Mouse (Mus musculus): ENCODE data around the gene Fstl1. TPM values are rescaled to one million over a fixed set of nuclear protein-coding genes. Genes with fewer than 3 reads are reported as not detected.

Gene Fstl1
- polyA plus RNA-seq, 1 experiment from 2014 or later: 126 TPM

GRCm38 (mm10) chr16:37763797-37764196, 12.9 kb upstream of the Fstl1 start:
- Histone ChIP-seq H3K4me1 (replicated peaks) (peaks cover 12% of the 10 kb centered on the region), H3K9ac (no peak overlapping the region), H3K36me3 (no peaks in the 10 kb centered on the region), H3K4me2 (no peak overlapping the region), H3K27me3 (no peaks in the 10 kb centered on the region), H3K27ac (0 out of 2 replicates have a peak overlapping the region, but pooled peaks have one; percentile 14), H3K9me3 (no peaks in the 10 kb centered on the region), H3K4me3 (no peak overlapping the region)
- peak; percentile 71; the same call in 1 of the 2 replicates for ATAC-seq (ENCODE audit: low FRiP score)
- WGBS: 27% methylated on average over 5 of the region's 5 CpGs

GRCm38 (mm10) chr16:37776166-37776859, 360 bp upstream of the Fstl1 start:
- H3K4me1 ChIP-seq (replicated peaks): peaks cover 34% of the 10 kb centered on the region
- no peaks in the 10 kb centered on the region for H3K36me3 ChIP-seq
- H3K27ac ChIP-seq: peak overlapping the region; percentile 71; the same call in 1 of the 2 replicates
- no peaks in the 10 kb centered on the region for H3K27me3 ChIP-seq
- H3K4me2 ChIP-seq: peak overlapping the region; percentile 85
- H3K9me3 ChIP-seq: no peaks in the 10 kb centered on the region
- 35% methylated on average over 14 of the region's 14 CpGs for WGBS
- 0 out of 2 replicates have a peak, but pooled peaks have one; percentile 18 for ATAC-seq (ENCODE audit: low FRiP score)
- H3K9ac ChIP-seq: peak overlapping the region; percentile 85
- peak overlapping the region; percentile 67 for H3K4me3 ChIP-seq

GRCm38 (mm10) chr16:37777796-37778475, 1.3 kb downstream of the Fstl1 start:
- H3K4me2 ChIP-seq: peak overlapping the region; percentile 85
- 13% methylated on average over 4 of the region's 4 CpGs for WGBS
- H3K9me3 ChIP-seq: no peaks in the 10 kb centered on the region
- H3K4me3 ChIP-seq: peak overlapping the region; percentile 67
- 0 out of 2 replicates have a peak overlapping the region, but pooled peaks have one; percentile 35 for H3K27ac ChIP-seq
- ATAC-seq (ENCODE audit: low FRiP score): no peak
- H3K4me1 ChIP-seq (replicated peaks): peaks cover 35% of the 10 kb centered on the region
- H3K27me3 ChIP-seq: no peaks in the 10 kb centered on the region
- peak overlapping the region; percentile 53; the same call in 1 of the 2 replicates for H3K9ac ChIP-seq
- H3K36me3 ChIP-seq: no peaks in the 10 kb centered on the region

GRCm38 (mm10) chr16:37778529-37778928, 1.9 kb downstream of the Fstl1 start:
- WGBS: 42% methylated on average over 5 of the region's 5 CpGs
- H3K27ac ChIP-seq: no peak overlapping the region
- H3K4me1 ChIP-seq (replicated peaks): peaks cover 35% of the 10 kb centered on the region
- peak overlapping the region; percentile 67 for H3K4me3 ChIP-seq
- H3K4me2 ChIP-seq: peak overlapping the region; percentile 85
- no peaks in the 10 kb centered on the region for H3K9me3 ChIP-seq
- H3K9ac ChIP-seq: no peak overlapping the region
- H3K36me3 ChIP-seq: no peaks in the 10 kb centered on the region
- ATAC-seq (ENCODE audit: low FRiP score): no peak
- no peaks in the 10 kb centered on the region for H3K27me3 ChIP-seq

GRCm38 (mm10) chr16:37779651-37780280, 3.1 kb downstream of the Fstl1 start:
- peak overlapping the region; percentile 67 for H3K27ac ChIP-seq
- peak overlapping the region; percentile 85 for H3K4me2 ChIP-seq
- no peak overlapping the region for H3K9ac ChIP-seq
- H3K4me3 ChIP-seq: no peak overlapping the region
- no peaks in the 10 kb centered on the region for H3K9me3 ChIP-seq
- peaks cover 37% of the 10 kb centered on the region for H3K4me1 ChIP-seq (replicated peaks)
- WGBS: 68% methylated on average over 7 of the region's 7 CpGs
- H3K27me3 ChIP-seq: no peaks in the 10 kb centered on the region
- ATAC-seq (ENCODE audit: low FRiP score): no peak
- H3K36me3 ChIP-seq: no peaks in the 10 kb centered on the region

GRCm38 (mm10) chr16:37780386-37780785, 3.7 kb downstream of the Fstl1 start:
- Histone ChIP-seq H3K4me2 (no peak overlapping the region), H3K9ac (no peak overlapping the region), H3K4me1 (replicated peaks) (peaks cover 44% of the 10 kb centered on the region), H3K36me3 (no peaks in the 10 kb centered on the region), H3K4me3 (no peak overlapping the region), H3K27ac (peak overlapping the region; percentile 71), H3K9me3 (no peaks in the 10 kb centered on the region), H3K27me3 (no peaks in the 10 kb centered on the region)
- WGBS: 56% methylated on average over 1 of the region's 1 CpGs
- ATAC-seq (ENCODE audit: low FRiP score): no peak

- H3K27ac ChIP-seq: peak overlapping the region; percentile 71
- no peak overlapping the region for H3K4me2 ChIP-seq
- WGBS: 40% methylated on average over 3 of the region's 3 CpGs
- H3K9me3 ChIP-seq: no peaks in the 10 kb centered on the region
- no peaks in the 10 kb centered on the region for H3K27me3 ChIP-seq
- no peak overlapping the region for H3K4me3 ChIP-seq
- H3K36me3 ChIP-seq: no peaks in the 10 kb centered on the region
- H3K4me1 ChIP-seq (replicated peaks): peaks cover 49% of the 10 kb centered on the region
- no peak overlapping the region for H3K9ac ChIP-seq
- ATAC-seq (ENCODE audit: low FRiP score): peak; percentile 44; the same call in 1 of the 2 replicates
Observed at GRCm38 (mm10) chr16:37780911-37781310, 4.2 kb downstream of the Fstl1 start.

- no peak overlapping the region for H3K4me2 ChIP-seq
- H3K36me3 ChIP-seq: no peaks in the 10 kb centered on the region
- ATAC-seq (ENCODE audit: low FRiP score): no peak
- no peak overlapping the region for H3K9ac ChIP-seq
- H3K27ac ChIP-seq: no peak overlapping the region
- no peaks in the 10 kb centered on the region for H3K9me3 ChIP-seq
- WGBS: 72% methylated on average over 3 of the region's 3 CpGs
- no peak overlapping the region for H3K4me3 ChIP-seq
- peaks cover 64% of the 10 kb centered on the region for H3K4me1 ChIP-seq (replicated peaks)
- no peaks in the 10 kb centered on the region for H3K27me3 ChIP-seq
Observed at GRCm38 (mm10) chr16:37784526-37784925, 7.9 kb downstream of the Fstl1 start.

- WGBS: 43% methylated on average over 9 of the region's 9 CpGs
- Histone ChIP-seq H3K4me3 (no peak overlapping the region), H3K9ac (peak overlapping the region; percentile 31; the same call in 1 of the 2 replicates), H3K4me1 (replicated peaks) (peaks cover 58% of the 10 kb centered on the region), H3K27me3 (no peaks in the 10 kb centered on the region), H3K36me3 (no peaks in the 10 kb centered on the region), H3K9me3 (no peaks in the 10 kb centered on the region), H3K4me2 (peak overlapping the region; percentile 36; the same call in 1 of the 2 replicates), H3K27ac (peak overlapping the region; percentile 79)
- peak; percentile 31; the same call in 1 of the 2 replicates for ATAC-seq (ENCODE audit: low FRiP score)
Observed at GRCm38 (mm10) chr16:37787558-37788194, 11.0 kb downstream of the Fstl1 start.

GRCm38 (mm10) chr16:37788367-37789014, 11.8 kb downstream of the Fstl1 start:
- H3K4me2 ChIP-seq: peak overlapping the region; percentile 36
- ATAC-seq (ENCODE audit: low FRiP score): peak; percentile 86

GRCm38 (mm10) chr16:37789015-37789381, 12.3 kb downstream of the Fstl1 start:
- ATAC-seq (ENCODE audit: low FRiP score): no peak
- peaks cover 66% of the 10 kb centered on the region for H3K4me1 ChIP-seq (replicated peaks)
- H3K4me3 ChIP-seq: no peak overlapping the region
- no peaks in the 10 kb centered on the region for H3K9me3 ChIP-seq
- peak overlapping the region; percentile 79 for H3K27ac ChIP-seq
- H3K27me3 ChIP-seq: no peaks in the 10 kb centered on the region
- no peaks in the 10 kb centered on the region for H3K36me3 ChIP-seq
- 76% methylated on average over 6 of the region's 6 CpGs for WGBS
- no peak overlapping the region for H3K4me2 ChIP-seq
- no peak overlapping the region for H3K9ac ChIP-seq

More at GRCm38 (mm10) chr16:37788367-37789014, 11.8 kb downstream of the Fstl1 start:
- Histone ChIP-seq H3K4me1 (replicated peaks) (peaks cover 61% of the 10 kb centered on the region), H3K27ac (peak overlapping the region; percentile 79), H3K27me3 (no peaks in the 10 kb centered on the region), H3K4me3 (no peak overlapping the region), H3K9me3 (no peaks in the 10 kb centered on the region), H3K9ac (0 out of 2 replicates have a peak overlapping the region, but pooled peaks have one; percentile 31), H3K36me3 (no peaks in the 10 kb centered on the region)
- WGBS: 23% methylated on average over 12 of the region's 12 CpGs

Data from hindbrain, embryonic 13.5 days (tissue).